Mouse (Mus musculus): ENCODE data around the gene Ccdc6.

GRCm38 (mm10) chr10:70196666-70197065, 99.7 kb downstream of the Ccdc6 start:
- no peak for TF ChIP-seq POLR2A (IDR thresholded peaks at IDR 0.05; ENCODE audit: control insufficient read depth, low read depth, low read length)
- no peak for TF ChIP-seq CTCF (IDR thresholded peaks at IDR 0.05; ENCODE audit: control insufficient read depth, insufficient read depth, insufficient replicate concordance, low read depth, low read length)
